Mouse (Mus musculus) bone marrow, adult 2 months (tissue): Measurements from ENCODE around the gene Tfip11.

Experiments used
- CTCF ChIP-seq: fragments of 200-500 bp; IDR thresholded peaks from 2 replicates; pipeline ENCODE4 v1.5.1; 2011; ENCODE audit warnings: low read length, control low read depth; ENCODE audit not compliant: control insufficient read depth, insufficient read depth
- POLR2A ChIP-seq: fragments of 200-500 bp; IDR thresholded peaks from 2 replicates; pipeline ENCODE4 v1.6.1; 2011; ENCODE audit warnings: low read depth, mild to moderate bottlenecking, control low read depth, low read length, borderline replicate concordance; ENCODE audit not compliant: control insufficient read depth

DNA sequence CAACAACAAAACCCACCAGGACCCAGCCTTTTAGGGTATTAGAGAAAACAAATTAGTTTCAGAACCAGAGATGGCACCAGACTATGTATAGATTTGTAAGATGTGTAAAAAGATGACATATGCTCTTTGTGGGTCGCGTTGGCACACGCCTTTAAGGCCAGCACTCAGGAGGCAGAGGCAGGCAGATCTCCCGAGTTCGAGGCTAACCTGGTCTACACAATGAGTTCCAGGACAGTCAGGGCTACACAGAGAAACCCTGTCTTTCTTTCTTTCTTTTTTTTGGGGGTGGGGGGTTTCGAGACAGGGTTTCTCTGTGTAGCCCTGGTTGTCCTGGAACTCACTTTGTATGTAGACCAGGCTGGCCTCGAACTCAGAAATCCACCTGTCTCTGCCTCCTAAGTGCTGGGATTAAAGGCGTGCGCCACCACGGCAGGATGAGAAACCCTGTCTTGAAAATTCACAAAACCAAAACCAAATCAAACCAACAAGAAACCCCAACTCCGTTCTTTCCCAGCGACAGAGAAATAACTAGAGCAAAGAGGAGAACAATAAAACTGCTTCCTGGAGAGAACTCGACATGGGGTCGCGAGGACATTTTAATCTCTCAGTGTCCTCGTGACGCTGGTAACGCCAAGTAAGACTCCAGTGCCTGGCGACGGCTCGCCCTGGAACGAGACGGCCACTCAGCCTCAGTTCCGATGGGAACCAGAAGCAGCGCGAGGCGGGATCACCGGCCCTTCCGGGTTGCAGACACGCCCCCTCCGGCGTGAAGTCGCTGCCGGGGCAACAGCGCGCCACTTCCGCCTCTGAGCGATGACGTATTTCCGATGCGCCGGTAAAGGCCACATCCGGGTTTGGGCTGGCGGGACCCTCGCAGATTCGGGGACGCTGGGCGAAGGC is at the start of gene Tfip11:
- TF ChIP-seq POLR2A = peak; percentile 84; the same call in 1 of the 2 replicates
- TF ChIP-seq CTCF = no peak
